Mouse (Mus musculus): ENCODE data around the gene Zfp879. TPM values are rescaled to one million over a fixed set of nuclear protein-coding genes. Genes with fewer than 3 reads are reported as not detected.
A peak's percentile ranks its signal among the peaks of the same experiment; 100 is the strongest.

Gene Zfp879
- 0.41 and 1.8 TPM in 2 replicates for total RNA-seq (2017)

GRCm38 (mm10) chr11:50841023-50841735 is at the start of gene Zfp879:
TSS of gene Zfp879 (minus strand) at chr11:50841552.
- ATAC-seq (replicated peaks; ENCODE audit: low read depth, poor library complexity, severe bottlenecking): peak; percentile 98

- ATAC-seq (replicated peaks; ENCODE audit: low read depth, poor library complexity, severe bottlenecking): 0 out of 2 replicates have a peak, but pooled peaks have one; percentile 25
These were observed 46.2 kb upstream of the Zfp879 start, which contains the start of gene Zfp454 for GRCm38 (mm10) chr11:50887390-50888128. TSS of gene Zfp454 (minus strand) at chr11:50887651.

DNA sequence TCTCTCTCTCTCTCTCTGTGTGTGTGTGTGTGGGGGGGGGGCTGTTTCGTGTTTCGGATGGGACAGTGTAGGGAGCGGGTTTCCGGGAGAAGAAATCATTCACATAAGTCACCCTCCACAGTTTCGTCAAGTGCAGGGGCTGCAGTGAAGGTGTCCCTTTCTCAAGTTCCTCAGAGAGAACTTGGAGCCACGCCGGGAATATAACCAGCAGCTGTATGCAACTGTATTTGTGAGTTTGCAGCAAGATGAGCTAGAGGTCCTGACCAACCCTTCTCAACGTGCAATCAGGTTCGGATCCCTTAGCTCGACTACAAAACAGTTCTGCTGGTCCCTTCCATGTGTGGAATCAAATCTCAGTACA is 45.6 kb upstream of the Zfp879 start:
- ATAC-seq (replicated peaks; ENCODE audit: low read depth, poor library complexity, severe bottlenecking): no peak

GRCm38 (mm10) chr11:50886231-50886932 is 45.0 kb upstream of the Zfp879 start:
- ATAC-seq (replicated peaks; ENCODE audit: low read depth, poor library complexity, severe bottlenecking): no peak

GRCm38 (mm10) chr11:50883756-50884155 is 42.4 kb upstream of the Zfp879 start:
- ATAC-seq (replicated peaks; ENCODE audit: low read depth, poor library complexity, severe bottlenecking): no peak

- no peak for ATAC-seq (replicated peaks; ENCODE audit: low read depth, poor library complexity, severe bottlenecking)
These were observed 37.3 kb upstream of the Zfp879 start for GRCm38 (mm10) chr11:50878641-50879040.

DNA sequence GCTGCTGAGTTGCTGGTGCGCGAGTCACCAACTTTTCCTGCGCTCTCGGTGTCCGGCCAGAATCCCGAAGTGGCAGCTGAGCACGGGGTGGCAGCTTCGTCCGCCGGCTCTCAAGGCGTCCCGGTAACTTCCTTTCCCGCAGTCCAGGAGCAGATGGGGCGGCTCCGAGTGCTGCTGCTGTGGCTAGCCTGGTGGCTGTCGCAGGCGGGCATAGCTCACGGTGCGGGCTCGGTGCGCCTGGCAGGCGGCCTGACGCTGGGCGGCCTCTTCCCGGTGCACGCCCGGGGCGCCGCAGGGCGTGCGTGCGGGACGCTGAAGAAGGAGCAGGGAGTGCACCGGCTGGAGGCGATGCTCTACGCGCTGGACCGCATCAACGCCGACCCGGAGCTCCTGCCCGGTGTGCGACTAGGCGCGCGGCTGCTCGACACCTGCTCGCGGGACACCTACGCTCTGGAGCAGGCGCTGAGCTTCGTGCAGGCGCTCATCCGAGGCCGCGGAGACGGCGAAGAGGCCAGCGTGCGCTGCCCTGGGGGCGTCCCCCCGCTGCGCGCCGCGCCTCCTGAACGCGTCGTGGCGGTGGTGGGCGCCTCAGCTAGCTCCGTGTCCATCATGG is 9.7 kb upstream of the Zfp879 start:
- ATAC-seq (replicated peaks; ENCODE audit: low read depth, poor library complexity, severe bottlenecking): 0 out of 2 replicates have a peak, but pooled peaks have one; percentile 24

- ATAC-seq (replicated peaks; ENCODE audit: low read depth, poor library complexity, severe bottlenecking): peak; percentile 66
These were observed 8.9 kb upstream of the Zfp879 start, which contains the start of gene Grm6 for GRCm38 (mm10) chr11:50850177-50850735. TSS of gene Grm6 (plus strand) at chr11:50850685.

DNA sequence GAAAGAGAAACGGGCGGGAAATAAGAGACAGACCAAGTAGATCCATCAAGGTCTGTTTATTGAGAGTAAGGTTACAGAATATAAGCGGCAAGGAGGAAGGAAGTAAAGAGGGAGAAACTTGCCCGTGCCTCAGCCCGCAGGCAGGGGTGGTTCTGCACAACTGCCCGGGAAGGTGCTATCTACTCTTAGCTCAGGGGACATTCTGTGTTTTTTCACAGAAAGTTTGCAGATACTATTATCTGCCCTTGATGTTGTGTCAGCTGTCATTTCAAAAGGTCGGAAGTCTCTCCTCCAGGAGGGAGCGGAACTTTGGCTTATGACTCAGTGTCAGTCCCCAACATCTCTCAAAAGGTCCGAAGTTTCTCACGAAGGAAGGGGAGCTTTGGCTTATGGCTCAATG is 8.0 kb upstream of the Zfp879 start:
- ATAC-seq (replicated peaks; ENCODE audit: low read depth, poor library complexity, severe bottlenecking): no peak

DNA sequence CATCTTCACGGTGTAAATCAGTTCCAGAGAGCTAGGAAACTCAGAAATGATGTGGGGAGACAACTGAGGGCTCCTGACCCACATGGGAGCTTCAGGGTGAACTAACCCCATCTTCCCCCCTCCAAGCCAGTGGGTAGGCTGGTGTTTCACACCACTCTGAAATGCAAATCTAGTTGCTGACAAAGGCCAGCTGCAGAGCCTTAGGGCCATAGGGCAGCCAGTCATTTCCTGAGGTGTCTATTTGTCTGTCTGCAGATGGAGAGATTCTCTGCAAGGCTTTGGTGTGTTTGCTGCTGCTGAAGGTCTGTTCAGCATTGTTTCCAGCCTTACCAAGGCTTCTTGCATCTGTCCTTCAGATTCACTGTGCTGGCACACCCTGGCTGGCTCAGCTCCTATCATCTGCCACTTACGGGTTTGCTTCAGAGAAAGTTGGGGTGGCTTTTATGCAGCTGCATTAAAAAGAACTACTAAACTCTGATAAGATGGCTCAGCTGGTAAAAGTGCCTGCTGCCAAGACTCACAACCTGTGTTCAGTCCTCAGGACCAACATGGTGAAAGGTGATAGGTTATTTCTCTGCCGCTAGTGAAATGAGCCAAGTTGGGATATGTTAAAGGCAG is 7.3 kb upstream of the Zfp879 start:
- ATAC-seq (replicated peaks; ENCODE audit: low read depth, poor library complexity, severe bottlenecking): 0 out of 2 replicates have a peak, but pooled peaks have one; percentile 29

GRCm38 (mm10) chr11:50847047-50847446 is 5.7 kb upstream of the Zfp879 start:
- no peak for ATAC-seq (replicated peaks; ENCODE audit: low read depth, poor library complexity, severe bottlenecking)

DNA sequence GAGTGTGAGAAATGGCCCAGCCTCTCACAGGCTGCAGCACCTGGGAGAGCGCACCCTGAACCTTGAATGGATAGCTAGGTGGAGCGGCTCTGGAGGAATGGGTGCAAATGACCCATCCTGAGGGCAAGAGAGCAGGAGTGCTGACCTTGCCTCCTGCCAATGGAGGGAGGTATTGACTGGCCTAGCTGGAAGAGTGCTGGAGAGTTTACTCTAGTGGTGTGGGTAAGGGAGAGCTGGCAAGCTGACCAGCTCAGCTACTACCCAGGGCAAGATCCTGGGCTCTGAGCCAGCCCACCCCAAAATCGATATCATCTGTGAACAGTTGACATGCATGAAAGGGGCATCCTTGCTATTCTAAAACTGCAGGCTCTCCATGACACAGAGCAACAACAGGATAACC is 4.6 kb upstream of the Zfp879 start:
- ATAC-seq (replicated peaks; ENCODE audit: low read depth, poor library complexity, severe bottlenecking): no peak

DNA sequence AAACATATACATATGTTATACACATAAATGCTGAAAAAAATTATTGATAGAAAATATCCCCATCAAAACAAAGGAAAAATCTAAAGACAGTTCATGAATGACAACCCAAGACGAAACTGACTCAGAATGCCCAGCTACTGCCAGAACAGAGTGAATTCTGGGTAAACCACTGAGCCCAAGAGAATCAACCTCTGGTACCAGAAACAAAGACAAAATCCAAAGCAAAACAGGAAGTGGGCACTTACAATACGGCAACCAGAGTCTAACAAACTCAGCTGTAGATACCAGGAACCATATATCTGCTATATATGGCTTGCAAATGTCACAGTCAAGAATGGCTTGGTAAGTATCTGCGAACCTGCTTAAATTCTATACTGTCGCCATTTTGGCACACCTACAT is 5.6 kb downstream of the Zfp879 start:
- ATAC-seq (replicated peaks; ENCODE audit: low read depth, poor library complexity, severe bottlenecking): peak; percentile 74

GRCm38 (mm10) chr11:50827010-50827953 is 14.1 kb downstream of the Zfp879 start, which contains the start of gene Zfp354c:
TSS of gene Zfp354c (minus strand) at chr11:50827724.
- ATAC-seq (replicated peaks; ENCODE audit: low read depth, poor library complexity, severe bottlenecking): peak; percentile 100

GRCm38 (mm10) chr11:50826214-50826613 is 15.1 kb downstream of the Zfp879 start:
- no peak for ATAC-seq (replicated peaks; ENCODE audit: low read depth, poor library complexity, severe bottlenecking)

DNA sequence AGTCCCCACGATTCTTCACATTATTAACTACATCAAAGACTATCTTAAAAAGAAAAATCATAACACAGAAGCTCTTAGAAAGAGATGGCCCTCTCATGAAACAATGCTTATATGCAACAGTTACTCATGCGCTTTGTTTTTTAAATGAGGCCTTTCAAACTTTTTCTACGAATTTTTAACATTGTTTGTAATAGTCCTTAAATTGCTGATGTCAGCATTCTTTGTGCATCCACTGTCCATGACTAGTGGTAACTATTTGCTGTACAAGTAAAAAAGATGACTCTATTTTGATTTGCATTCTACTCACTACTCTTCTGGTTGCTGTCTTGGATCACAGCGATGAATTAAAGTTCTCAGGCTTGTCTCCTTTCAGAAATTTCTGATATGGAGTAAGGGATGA is 27.1 kb downstream of the Zfp879 start:
- no peak for ATAC-seq (replicated peaks; ENCODE audit: low read depth, poor library complexity, severe bottlenecking)

DNA sequence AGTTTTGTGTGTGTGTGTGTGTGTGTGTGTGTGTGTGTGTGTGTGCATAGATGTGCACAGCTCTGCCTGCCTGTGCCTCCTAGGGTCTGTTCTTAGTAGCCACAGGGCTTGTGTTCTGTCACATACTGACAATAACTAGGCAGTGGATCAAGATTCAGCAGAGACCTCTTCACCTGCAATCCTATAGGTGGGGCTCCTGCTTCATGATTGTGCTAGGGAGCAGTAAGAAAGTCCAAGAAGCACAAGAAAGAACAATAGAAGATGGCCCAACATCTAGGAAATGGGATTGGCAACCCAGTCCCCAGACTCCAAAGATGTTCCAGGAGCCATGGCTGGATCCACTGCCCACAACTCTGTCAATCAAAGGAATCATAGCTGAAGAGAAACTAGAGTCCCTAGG is 42.5 kb downstream of the Zfp879 start:
- ATAC-seq (replicated peaks; ENCODE audit: low read depth, poor library complexity, severe bottlenecking): no peak

DNA sequence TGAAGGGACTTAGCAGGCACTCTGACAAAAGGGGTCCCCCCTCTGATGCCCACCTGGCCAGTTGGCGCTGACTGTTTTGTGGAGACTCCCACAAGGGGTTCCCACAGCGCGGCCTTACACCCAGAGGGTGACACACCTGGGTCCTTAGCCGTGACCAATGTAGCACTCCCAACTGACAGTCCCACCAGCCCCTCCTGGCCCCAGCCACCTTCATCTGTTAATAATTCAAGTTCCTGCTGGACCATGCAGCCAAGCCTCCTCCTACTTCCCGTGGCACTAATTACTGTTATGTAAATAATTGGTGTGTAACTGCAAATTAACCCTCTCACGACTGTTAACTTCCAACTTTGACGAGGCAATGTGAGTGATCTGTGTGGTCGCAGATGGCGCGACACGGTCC is 43.7 kb downstream of the Zfp879 start:
- no peak for ATAC-seq (replicated peaks; ENCODE audit: low read depth, poor library complexity, severe bottlenecking)
